Mouse (Mus musculus): ENCODE measurements around the gene Prodh2.

- TF ChIP-seq ZC3H11A (IDR thresholded peaks at IDR 0.05; ENCODE audit: borderline replicate concordance, low read depth, low read length) (no peak), CHD2 (IDR thresholded peaks at IDR 0.05; ENCODE audit: low read depth, low read length) (no peak)
These were observed 3.0 kb upstream of the Prodh2 start for GRCm38 (mm10) chr7:30490251-30490956.
